Mouse (Mus musculus): ENCODE results near the gene Ntf3.

Gene Ntf3

DNA sequence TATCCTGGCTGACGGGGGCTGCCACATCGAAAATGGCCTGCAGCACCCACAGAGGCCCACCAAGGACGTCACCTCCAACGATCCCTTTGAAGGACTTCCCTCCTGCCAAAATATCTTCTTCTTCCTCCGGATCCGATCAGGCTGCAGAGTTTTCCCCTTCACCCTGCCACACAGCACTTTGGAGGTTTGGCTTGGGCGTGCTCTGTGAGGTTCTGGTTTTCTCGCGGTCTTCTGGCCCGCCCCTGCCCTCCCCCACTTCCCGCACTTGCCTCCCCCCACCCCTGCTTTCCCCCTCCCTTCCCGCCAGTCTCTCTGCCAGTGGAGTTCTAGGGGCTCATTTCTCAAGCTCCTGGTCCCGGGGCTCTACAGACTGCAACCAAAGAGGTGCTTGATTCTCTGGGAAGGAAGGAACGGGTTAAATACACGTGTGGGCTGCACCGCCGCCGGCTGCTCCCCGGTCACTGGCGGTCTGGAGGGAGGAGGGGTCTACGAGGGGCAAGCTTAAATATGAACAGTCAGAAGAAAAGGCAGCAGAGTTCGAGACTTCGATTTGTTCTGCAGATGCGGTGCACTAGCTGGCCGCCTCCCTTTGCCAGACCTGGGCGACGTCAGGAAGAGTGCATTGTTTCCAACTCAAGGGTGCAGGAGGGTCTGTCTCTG lies at the start of gene Ntf3:
Gene Ntf3, minus strand, starts transcription at position 363 of the 660 bp plus-strand sequence.
- no peak for DNase-seq (ENCODE audit: low read depth, low spot score)

DNA sequence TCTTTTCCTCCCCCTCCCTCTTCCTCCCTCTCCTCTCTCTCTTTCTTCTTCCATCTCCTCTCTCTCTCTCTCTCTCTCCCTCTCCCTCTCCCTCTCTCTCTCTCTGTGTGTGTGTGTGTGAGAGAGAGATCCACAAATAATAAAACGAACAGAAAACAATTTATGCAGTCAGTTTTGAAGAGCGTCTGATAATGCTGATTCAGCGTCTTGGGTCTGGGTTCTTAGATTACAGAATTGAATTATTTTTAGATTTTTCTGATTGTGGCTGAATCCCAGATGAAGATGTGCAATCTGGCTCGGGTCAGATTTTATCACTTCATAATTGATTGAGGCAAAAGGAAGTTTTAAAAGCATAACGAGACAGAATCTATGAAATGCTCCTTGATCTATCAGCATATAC lies 46.6 kb upstream of the Ntf3 start:
- DNase-seq (ENCODE audit: low read depth, low spot score) = no peak

DNA sequence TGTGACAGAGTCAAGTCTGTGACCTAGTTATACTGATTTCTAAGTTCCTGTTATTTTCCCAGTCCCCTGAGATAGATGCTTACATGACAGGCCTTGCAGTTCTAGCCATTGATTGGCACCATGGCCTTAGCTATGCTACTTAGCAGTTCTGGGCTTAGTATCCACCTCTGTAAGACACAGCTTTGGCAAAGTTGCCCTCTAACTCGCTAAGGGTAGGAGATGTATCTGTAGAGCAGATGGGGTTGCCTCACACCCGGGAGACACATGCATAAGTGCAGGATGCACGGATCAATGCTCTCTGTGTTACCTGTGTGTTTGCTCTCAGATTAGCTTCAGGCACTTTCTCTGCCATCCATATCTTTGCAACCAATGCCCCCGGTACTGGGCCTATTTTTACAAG lies 36.7 kb upstream of the Ntf3 start:
- DNase-seq (ENCODE audit: low read depth, low spot score) = no peak

DNA sequence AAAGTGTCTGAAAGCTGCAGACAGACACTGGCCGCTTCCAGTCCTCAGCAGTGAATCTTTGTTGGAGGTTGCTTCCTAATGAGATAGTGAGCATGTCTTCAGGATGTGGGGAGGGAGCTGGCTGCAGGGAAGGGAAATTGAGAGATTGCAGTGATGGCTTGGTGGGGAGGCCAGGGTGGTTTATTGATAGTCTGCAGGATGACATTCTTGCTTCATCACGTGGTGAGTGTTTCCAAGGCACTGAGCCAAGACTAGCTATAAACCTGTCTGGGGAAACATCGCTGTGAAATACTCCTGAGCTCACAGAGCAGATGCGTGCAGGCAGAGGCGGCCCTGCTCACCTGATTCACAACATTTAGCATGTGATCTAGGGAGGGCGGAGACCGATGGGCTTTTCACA lies 36.2 kb upstream of the Ntf3 start:
- no peak for DNase-seq (ENCODE audit: low read depth, low spot score)

DNA sequence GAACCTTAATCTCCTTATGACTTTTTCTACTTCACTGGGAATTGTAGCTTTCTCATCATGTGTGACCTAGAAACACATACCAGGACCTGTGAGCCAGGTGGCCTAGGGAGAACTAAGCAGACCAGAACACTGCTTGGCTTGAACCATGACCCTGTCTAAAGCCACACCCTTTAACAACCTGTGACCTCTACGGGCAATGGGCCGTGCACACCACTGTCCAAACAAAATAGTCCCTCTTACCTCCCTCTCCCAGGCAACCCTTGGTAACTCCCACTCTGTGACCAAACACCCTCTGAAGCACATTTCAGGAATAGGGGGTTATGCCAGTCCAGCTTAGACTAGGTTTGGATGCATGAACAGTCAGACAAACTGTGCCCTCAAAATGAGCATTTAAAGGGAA lies 35.0 kb upstream of the Ntf3 start:
- DNase-seq (ENCODE audit: low read depth, low spot score) = no peak

DNA sequence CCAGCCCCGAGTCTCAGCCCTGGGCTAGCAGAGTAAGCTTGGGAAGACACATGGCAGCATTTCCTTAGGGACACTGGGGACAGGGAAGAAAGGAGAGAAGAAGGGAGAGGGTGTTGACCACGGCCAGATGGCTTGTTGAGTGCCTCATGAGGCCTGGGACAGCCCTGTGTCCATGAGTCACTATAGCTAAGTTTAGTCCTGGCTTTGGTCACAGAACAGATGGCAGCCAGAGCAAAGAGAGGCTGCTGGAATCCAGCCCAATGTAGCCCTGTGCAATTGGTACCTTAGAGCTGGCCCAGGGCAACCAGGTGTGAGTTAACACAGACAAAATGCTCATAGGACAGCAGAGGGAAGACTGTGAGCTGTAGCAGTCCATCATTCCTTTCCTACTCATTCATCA lies 33.2 kb upstream of the Ntf3 start:
- no peak for DNase-seq (ENCODE audit: low read depth, low spot score)

DNA sequence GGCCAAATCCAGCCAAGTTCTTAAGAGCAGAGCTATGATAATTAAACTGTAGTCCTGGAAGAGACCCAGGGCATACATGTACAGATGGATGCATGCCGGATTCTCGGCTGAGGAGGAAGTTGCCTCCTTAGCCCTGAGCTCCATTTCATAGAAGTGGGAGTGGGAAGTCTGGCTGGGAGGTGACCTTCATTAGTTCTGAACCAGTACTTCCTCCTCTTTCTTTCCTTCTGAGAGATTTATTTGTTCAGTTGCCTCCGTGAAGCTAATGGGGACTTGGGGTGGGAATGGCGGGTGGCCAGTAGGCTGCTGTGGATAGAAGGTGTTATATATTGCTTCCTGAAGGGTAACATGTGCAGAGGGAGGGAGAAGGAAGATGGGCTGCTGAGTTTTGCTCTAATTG lies 28.1 kb upstream of the Ntf3 start:
- DNase-seq (ENCODE audit: low read depth, low spot score) = no peak

DNA sequence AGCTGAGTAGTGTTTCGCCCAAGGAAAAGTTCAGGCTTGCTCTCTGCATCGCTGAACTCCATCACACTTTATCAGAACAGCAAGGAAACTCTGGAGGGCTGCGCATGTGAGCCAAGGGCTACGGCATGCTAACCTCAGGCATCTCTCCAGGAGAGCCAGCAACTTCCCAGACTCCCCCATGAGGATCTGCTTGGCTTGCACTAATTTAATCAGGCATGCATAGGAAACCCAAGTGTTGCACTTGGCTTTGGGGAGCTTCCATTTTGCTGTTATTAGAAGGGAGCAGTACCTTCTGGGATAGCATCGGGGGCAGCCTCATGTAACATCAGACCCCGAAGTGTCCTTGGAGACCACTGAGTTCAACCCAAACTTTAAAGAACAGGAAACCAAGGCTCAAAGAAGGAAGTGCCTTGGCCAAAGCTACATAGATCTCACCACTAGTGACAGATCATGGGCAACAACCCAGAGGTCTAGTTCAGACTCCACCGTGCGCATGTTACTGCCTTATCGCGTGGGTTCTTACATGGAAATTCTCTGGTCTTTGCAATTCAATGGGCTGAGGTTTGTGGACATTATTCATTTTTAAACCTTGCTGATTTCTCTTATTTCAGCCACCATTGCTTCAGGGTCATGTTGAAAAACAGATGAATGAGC lies 23.6 kb upstream of the Ntf3 start:
- DNase-seq (ENCODE audit: low read depth, low spot score) = no peak

DNA sequence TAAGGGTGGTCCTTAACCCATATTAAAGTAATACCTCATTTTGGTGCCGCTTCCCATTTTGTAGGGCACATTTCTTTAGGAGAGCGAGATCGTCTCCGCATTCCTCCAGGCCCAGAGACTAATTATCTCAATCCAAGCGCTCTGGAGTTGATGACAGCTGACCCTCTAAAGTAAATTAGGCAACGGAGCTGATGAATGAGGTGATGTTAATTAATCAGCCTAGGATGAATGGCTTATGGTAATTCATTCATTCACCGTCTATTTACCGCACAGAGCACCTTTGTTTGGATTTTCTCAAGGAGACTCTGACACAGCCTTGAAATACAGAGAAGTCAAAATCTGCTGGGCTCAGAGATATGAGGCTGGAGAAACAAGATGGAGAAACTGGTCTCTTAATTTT lies 20.7 kb upstream of the Ntf3 start:
- DNase-seq (ENCODE audit: low read depth, low spot score) = no peak

DNA sequence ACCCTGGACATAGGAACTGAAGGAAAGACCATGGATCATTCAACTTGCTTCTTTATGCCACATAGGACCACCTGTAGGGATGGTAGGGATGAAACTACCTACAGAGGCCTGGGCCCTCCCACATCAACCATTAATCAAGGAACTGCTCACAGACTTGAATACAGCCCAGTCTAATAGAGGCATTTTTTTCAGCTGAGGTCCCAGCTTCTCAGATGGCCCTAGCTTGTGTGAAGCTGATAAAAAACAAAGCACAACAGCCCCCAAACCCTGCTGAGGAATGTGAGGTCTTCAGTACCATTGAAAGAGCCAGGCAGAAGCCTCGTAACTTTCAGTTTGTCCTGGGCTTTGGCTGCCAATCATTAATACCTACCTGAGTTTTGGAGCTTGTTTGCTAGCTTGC lies 19.4 kb upstream of the Ntf3 start:
- no peak for DNase-seq (ENCODE audit: low read depth, low spot score)

DNA sequence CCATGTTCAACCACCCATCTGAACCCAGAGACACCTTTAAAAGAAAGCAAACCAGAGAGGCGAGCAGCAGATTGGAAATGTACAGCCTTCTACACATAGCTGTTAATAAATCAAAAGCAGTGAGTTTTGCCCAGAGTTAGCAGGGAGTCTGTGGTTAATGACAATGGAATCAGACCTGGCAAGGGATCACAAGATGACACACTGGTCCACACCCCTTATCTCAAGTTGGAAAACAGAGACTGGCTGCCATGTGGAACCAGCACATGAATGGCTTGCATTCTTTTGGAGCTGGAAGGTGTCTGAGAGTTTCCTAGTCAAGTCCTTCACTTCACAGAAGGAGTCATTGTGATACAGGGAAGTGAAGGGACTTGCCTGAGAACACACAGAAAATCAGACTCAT lies 5.4 kb upstream of the Ntf3 start:
- no peak for DNase-seq (ENCODE audit: low read depth, low spot score)

DNA sequence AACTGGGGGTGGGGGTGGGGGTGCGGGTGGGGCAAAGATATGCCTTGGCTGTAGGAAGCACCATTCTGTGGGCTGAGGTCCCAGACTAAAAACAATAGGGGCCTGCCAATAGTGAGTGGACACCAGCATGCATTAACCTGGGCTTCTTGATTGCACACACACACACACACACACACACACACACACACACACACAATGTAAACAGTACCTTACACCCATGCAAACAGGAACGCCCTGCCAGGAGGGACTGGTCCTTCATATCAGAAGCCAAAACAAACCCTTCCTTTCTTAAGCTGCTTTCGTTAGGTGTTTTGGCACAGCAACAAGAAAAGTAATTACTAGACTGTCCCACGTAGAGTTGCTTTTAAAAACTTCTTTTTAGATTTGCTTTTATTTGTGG lies 4.1 kb upstream of the Ntf3 start:
- no peak for DNase-seq (ENCODE audit: low read depth, low spot score)

DNA sequence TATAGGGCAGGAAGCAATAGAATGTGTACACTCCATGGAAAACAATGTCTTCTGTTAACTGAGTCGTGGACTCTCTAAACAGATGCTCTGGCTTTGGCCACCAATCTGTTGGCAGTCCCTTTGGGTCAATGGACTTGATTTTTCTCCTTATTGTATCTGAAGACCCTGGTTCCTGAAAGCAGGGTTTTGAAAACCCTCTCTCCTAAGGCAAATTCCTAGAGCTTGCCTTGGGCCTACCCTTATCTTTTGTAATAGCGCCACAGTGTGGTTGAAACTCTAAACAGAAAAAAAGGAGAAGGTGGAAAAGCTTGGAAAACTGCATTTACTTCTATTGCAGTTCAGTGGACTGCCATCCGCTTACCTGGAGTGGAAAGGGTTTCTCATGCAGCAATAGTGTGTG lies 1.0 kb upstream of the Ntf3 start:
- DNase-seq (ENCODE audit: low read depth, low spot score) = no peak

DNA sequence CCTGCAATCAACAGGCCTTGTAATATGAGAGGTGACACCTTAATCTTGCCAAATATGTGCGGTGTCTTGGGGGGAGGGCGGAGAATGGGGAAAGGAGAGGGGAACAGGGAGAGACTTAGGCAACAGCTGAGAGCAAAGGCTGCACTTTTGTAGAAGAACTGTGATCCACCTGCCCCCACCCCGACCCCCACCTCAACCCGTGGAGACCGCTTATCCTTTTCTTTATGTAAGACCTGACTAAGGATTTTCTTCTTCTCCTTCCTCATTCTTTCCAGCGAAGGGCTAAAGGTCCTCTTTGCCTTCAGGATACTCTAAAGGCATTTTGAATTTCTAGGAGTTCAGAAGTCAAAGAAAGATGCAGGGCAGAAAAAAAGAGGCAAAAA lies 489 bp upstream of the Ntf3 start:
- no peak for DNase-seq (ENCODE audit: low read depth, low spot score)

DNA sequence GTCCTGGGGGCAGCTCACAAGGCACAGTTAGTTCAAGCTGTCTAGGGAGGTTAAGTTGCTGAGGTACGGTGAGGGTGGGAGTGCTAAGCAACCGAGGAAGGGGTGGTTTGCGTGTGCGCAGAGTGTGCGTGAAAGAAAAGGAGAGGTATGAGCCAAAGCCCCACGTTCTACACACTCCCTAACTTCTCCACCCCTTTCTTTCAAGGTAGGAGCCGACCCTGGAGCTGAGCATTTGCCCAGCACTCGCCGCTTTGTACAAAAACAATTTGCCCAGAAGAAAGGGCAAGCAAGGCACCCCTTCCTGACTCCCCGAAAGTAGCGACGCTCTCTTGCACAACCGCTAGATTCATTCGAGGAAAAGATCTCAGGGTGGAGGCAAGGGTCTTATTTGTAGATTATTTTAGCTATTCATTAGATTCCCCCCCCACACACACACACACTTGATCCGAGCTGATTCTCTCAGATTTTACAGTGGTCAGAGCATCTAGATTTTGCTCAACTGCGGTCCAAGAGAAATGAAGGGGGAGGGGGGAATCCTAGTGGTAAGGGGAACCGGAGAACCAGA lies 1.0 kb downstream of the Ntf3 start:
- no peak for DNase-seq (ENCODE audit: low read depth, low spot score)

DNA sequence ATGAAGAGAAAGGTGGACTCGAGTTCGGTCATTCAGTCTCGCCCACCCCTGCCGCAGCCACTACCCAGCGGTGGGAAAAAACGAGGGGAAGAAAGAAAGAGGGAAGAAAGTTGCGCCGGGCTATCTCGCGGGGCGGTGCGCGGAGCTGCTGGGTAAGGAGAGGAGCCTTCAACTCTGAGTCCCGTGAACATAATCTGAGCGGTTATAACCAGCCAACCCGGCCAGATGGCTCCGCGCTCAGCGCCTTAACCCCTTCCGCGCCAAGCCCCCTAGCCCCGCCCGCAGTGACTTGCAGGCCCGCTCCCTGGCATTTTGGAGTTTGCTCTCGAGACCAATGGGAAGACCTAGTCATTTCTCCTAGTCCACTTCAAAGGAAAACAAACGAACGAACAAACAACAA lies 1.9 kb downstream of the Ntf3 start:
- DNase-seq (ENCODE audit: low read depth, low spot score) = no peak

DNA sequence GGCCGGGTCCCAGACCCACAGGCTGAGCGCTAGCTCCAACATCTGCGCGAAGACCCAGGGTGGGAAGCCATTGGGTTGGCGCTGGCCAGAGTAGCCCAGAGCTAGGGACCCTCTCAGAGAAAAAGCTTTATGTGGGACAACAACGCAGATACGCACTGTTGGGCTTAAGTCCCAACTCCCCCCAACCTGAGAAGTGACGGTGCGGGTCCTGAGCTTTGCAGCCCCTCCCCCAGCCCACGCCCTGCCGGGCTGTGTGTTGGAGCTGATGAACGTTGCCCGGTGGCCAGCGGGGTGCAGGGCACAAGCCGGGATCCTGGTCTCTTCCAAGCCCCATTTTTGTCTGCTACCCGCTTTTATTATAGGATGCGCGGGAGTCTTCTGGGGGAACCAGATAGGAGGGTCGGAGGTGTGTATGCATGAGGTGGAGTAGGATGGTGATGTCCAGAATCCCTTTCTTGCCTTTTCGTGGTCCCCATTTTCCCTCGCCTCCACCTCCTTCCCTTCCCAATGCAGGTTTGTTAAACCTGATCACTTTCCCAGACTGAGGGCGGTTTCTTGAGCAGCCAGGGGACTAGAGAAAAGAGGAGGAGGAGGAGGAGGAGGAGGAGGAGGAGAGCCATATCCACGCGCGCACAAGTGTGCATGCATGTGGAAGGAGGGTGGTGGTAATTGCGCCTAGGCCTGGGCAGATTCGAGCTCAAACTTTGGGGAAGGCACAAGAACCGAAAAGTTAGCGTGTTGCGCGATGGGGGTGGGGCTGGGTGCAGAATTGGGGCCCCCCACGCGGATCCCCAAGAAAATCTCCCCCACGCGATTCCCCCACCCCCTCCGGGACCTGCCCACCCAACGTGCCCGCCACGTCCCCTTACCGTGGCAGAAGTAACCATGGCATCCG lies 2.6 kb downstream of the Ntf3 start:
- no peak for DNase-seq (ENCODE audit: low read depth, low spot score)

DNA sequence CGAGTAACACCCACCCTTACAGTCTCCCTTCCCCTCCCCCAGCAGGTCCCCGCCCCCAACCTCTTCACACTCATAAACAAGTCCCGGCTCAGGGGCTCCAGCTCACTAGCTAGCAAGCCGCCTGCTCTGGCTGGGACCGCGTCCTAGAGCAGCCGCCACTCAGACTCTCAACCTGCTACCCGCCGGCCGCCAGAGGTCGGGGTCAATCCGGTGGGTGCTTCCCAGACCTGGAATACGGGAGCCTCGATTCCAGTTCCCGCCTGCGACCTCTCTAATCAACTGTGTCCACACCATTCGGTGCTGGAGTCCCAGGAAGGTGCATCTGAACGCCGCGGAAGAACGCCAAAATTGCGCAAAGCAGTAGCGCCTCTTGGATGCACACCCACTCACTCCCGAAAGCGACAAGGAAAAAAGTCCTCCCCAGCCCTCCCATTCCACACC lies 3.5 kb downstream of the Ntf3 start:
- DNase-seq (ENCODE audit: low read depth, low spot score) = no peak

DNA sequence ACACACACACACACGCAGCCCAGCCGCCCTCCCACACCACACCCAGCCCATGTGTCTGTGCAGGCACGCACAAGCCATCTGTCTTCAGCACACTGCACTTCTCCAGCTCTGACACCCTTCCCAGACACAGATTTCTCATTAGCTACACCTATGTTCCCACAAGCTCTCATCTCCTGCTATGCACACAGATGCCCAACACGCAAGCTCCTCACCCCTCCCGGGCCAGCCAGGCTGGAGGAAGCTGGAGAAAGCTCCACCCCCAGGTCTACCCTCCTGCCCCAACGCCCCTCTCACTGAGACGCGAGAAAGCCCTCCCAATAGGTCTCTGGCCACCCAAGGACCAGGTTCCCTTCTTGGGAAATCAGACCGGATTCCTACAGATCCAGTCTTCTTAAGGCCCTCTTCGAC lies 4.4 kb downstream of the Ntf3 start:
- no peak for DNase-seq (ENCODE audit: low read depth, low spot score)

DNA sequence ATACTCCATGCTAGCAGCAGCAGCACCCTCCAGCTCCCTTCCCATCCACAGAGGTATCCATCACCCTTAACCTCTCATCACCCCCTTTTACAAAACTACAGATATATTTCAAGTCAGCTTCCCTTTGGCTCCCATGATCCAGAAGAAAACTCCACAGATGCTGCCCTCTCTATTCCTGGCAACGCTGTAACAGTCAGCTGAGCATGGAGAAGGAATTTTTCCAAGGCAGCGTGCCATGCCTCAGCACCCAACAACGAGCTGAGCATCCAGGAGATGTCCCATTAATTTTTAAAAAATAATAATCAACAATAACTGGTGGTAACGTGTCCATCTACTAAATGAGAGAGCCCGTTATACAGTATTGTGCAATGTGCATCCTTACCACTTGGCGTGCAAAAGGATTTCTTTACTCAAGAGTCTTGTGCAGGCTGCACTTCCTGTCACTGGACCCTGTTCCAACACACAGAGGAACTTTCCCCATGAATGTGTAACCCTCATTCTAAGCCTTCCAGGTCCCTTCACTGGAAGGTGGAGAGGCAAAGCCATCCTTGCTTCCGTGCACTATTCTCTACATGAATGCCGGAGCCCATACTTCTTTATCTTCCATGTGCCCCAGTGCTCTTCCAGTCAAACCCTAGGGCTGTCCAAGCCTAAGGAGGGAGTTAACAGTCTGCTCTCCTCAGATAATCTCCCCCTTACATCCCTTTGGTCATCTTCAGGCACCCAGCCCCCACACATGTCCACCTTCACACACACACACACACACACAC lies 5.0 kb downstream of the Ntf3 start:
- DNase-seq (ENCODE audit: low read depth, low spot score) = no peak

DNA sequence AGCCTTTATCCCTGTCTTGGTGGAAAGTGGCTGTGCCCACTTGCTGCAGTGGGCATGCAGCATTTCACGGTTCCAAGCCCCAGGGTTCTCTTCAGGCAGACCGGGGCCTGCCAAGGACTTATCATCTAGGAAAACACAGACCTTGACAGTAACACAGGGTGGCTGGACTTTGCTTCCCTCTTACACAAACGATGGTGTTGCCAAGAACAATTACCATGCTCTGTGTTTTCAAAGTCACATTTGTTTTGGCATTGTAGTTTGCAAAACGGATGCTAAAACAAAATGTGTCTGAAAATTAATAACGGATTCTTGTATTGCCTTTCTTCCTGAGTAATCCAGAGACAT lies 6.7 kb downstream of the Ntf3 start:
- DNase-seq (ENCODE audit: low read depth, low spot score) = no peak

All from A20 (cell line).